Mouse (Mus musculus): Measurements from ENCODE around the gene Trappc4. TPM values are rescaled to one million over a fixed set of nuclear protein-coding genes. Genes with fewer than 3 reads are reported as not detected.
"Not testable (repeated sequence)": the region's sequence is repeated elsewhere in the genome, so short reads cannot be mapped to it uniquely, and the experiment has no call there.

The Trappc4 gene
- total RNA-seq, 2 experiments from 2014 or later = 70.6 to 71.0 TPM

- not testable (repeated sequence) for DNase-seq (ENCODE audit: low spot score in 2 of 2)
Measured at GRCm38 (mm10) chr9:44361931-44362330, 45.5 kb downstream of the Trappc4 start.

- DNase-seq (ENCODE audit: low spot score in 2 of 2) = peak; percentile 92 to 94
Measured at GRCm38 (mm10) chr9:44361190-44361917, 46.0 kb downstream of the Trappc4 start, which contains the start of gene Vps11. Gene Vps11 (minus strand): TSS chr9:44361670.

GRCm38 (mm10) chr9:44357207-44357606 is 50.2 kb downstream of the Trappc4 start:
- DNase-seq (ENCODE audit: low spot score in 2 of 2) = no peak

Small RNA genes lying within 50 kb of the gene (microRNA-seq; reads per million reads assigned to microRNA genes)
- gene Mir7085 = 0.63 to 1.7 reads per million in 2 experiments

Other genes starting within 250 kb of the Trappc4 start
- 10 to 100 TPM; 51.1 to 56.3 TPM for gene Cbl, start 173.6 kb downstream of the Trappc4 start, total RNA-seq (2021)
- gene Ccdc153, start 166.9 kb downstream of the Trappc4 start, total RNA-seq (2021) = 1 to 10 TPM in 1 of 2 experiments, not detected in 1; 1.8 TPM
- under 1 TPM; 0.75 to 0.81 TPM for gene Pdzd3, start 156.1 kb downstream of the Trappc4 start, total RNA-seq (2021)
- gene Nlrx1, start 139.0 kb downstream of the Trappc4 start, total RNA-seq (2021) = 10 to 100 TPM in 1 of 2 experiments, 1 to 10 TPM in 1; 9.0 to 10.4 TPM
- 10 to 100 TPM; 56.0 to 63.2 TPM for gene Abcg4, start 119.0 kb downstream of the Trappc4 start, total RNA-seq (2021)
- 10 to 100 TPM; 29.1 to 36.1 TPM for gene Hinfp, start 101.9 kb downstream of the Trappc4 start, total RNA-seq (2021)
- 100 to 1,000 TPM; 188 to 207 TPM for gene C2cd2l, start 87.3 kb downstream of the Trappc4 start, total RNA-seq (2021)
- gene Dpagt1, start 81.6 kb downstream of the Trappc4 start, total RNA-seq (2021) = 10 to 100 TPM; 13.4 to 16.3 TPM
- 10 to 100 TPM; 51.3 to 54.1 TPM for gene H2afx, start 72.9 kb downstream of the Trappc4 start, total RNA-seq (2021)
- gene Hmbs, start 63.4 kb downstream of the Trappc4 start, total RNA-seq (2021) = 10 to 100 TPM; 18.1 to 19.7 TPM
- 10 to 100 TPM; 55.6 to 56.8 TPM for gene Vps11, start 45.9 kb downstream of the Trappc4 start, total RNA-seq (2021)
- gene Hyou1, start 28.1 kb downstream of the Trappc4 start, total RNA-seq (2021) = 100 to 1,000 TPM; 137 to 138 TPM
- gene Slc37a4, start 10.7 kb downstream of the Trappc4 start, total RNA-seq (2021) = 10 to 100 TPM; 24.5 to 31.8 TPM
- 100 to 1,000 TPM; 755 to 756 TPM for gene Rps25, start 461 bp downstream of the Trappc4 start, total RNA-seq (2021)
- gene Ccdc84, start 11.0 kb upstream of the Trappc4 start, total RNA-seq (2021) = 10 to 100 TPM; 18.9 to 19.0 TPM
- gene Foxr1, start 33.5 kb upstream of the Trappc4 start, total RNA-seq (2021) = not detected
- not detected for gene Upk2, start 47.4 kb upstream of the Trappc4 start, total RNA-seq (2021)
- gene Bcl9l, start 75.2 kb upstream of the Trappc4 start, total RNA-seq (2021) = 10 to 100 TPM; 59.1 to 62.5 TPM
- not detected for gene Cxcr5, start 154.3 kb upstream of the Trappc4 start, total RNA-seq (2021)
- gene Ddx6, start 197.3 kb upstream of the Trappc4 start, total RNA-seq (2021) = 100 to 1,000 TPM; 145 to 155 TPM

All from left cerebral cortex, adult 18-20 months (tissue).